Mouse (Mus musculus): ENCODE results near the gene Nol4l. TPM values are rescaled to one million over a fixed set of nuclear protein-coding genes. Genes with fewer than 3 reads are reported as not detected.
A peak's percentile ranks its signal among the peaks of the same experiment; 100 is the strongest.

Nol4l gene
- polyA plus RNA-seq, 1 experiment from 2014 or later: 15.2 TPM

GRCm38 (mm10) chr2:153443434-153444240 lies 86.1 kb downstream of the Nol4l start:
- Histone ChIP-seq H3K4me3 (peak overlapping the region; percentile 71), H3K9ac (peak overlapping the region; percentile 90), H3K27me3 (replicated peaks) (no peaks in the 10 kb centered on the region), H3K36me3 (no peaks in the 10 kb centered on the region), H3K4me2 (peak overlapping the region; percentile 98), H3K9me3 (replicated peaks) (no peaks in the 10 kb centered on the region), H3K27ac (ENCODE audit: poor library complexity, severe bottlenecking) (peak overlapping the region; percentile 87), H3K4me1 (replicated peaks) (peaks cover 53% of the 10 kb centered on the region)
- WGBS: under 1% methylated on average over 57 of the region's 59 CpGs
- peak; percentile 58 for ATAC-seq (ENCODE audit: insufficient number of reproducible peaks, low FRiP score)

GRCm38 (mm10) chr2:153442720-153443119 lies 87.1 kb downstream of the Nol4l start:
- H3K4me2 ChIP-seq: peak overlapping the region; percentile 98
- peaks cover 63% of the 10 kb centered on the region for H3K4me1 ChIP-seq (replicated peaks)
- ATAC-seq (ENCODE audit: insufficient number of reproducible peaks, low FRiP score): no peak
- peak overlapping the region; percentile 90 for H3K9ac ChIP-seq
- no peaks in the 10 kb centered on the region for H3K27me3 ChIP-seq (replicated peaks)
- H3K27ac ChIP-seq (ENCODE audit: poor library complexity, severe bottlenecking): peak overlapping the region; percentile 87
- WGBS: 23% methylated on average over 5 of the region's 5 CpGs
- H3K9me3 ChIP-seq (replicated peaks): no peaks in the 10 kb centered on the region
- peak overlapping the region; percentile 71 for H3K4me3 ChIP-seq
- no peaks in the 10 kb centered on the region for H3K36me3 ChIP-seq

- peak overlapping the region; percentile 21; the same call in 1 of the 2 replicates for H3K9ac ChIP-seq
Measured at GRCm38 (mm10) chr2:153441228-153441627, 88.5 kb downstream of the Nol4l start.

GRCm38 (mm10) chr2:153440755-153441154 lies 89.0 kb downstream of the Nol4l start:
- Histone ChIP-seq H3K27me3 (replicated peaks) (no peaks in the 10 kb centered on the region), H3K4me2 (peak overlapping the region; percentile 98), H3K9ac (peak overlapping the region; percentile 52), H3K4me1 (replicated peaks) (peaks cover 73% of the 10 kb centered on the region), H3K4me3 (no peak overlapping the region), H3K27ac (ENCODE audit: poor library complexity, severe bottlenecking) (peak overlapping the region; percentile 69), H3K9me3 (replicated peaks) (no peaks in the 10 kb centered on the region), H3K36me3 (0 out of 2 replicates have a peak, but pooled peaks cover 3% of the 10 kb centered on the region)
- ATAC-seq (ENCODE audit: insufficient number of reproducible peaks, low FRiP score): no peak
- WGBS: 33% methylated on average over 2 of the region's 2 CpGs

More at GRCm38 (mm10) chr2:153441228-153441627, 88.5 kb downstream of the Nol4l start:
- Histone ChIP-seq H3K4me1 (replicated peaks) (peaks cover 71% of the 10 kb centered on the region), H3K27ac (ENCODE audit: poor library complexity, severe bottlenecking) (peak overlapping the region; percentile 69), H3K27me3 (replicated peaks) (no peaks in the 10 kb centered on the region), H3K36me3 (no peaks in the 10 kb centered on the region), H3K9me3 (replicated peaks) (no peaks in the 10 kb centered on the region), H3K4me3 (peak overlapping the region; percentile 71; the same call in 1 of the 2 replicates), H3K4me2 (peak overlapping the region; percentile 98)
- 22% methylated on average over 3 of the region's 3 CpGs for WGBS
- ATAC-seq (ENCODE audit: insufficient number of reproducible peaks, low FRiP score): no peak

GRCm38 (mm10) chr2:153437306-153437659 lies 92.5 kb downstream of the Nol4l start:
- Histone ChIP-seq H3K9ac (peak overlapping the region; percentile 54; the same call in 1 of the 2 replicates), H3K4me1 (replicated peaks) (peaks cover 96% of the 10 kb centered on the region), H3K27me3 (replicated peaks) (no peaks in the 10 kb centered on the region), H3K27ac (ENCODE audit: poor library complexity, severe bottlenecking) (peak overlapping the region; percentile 96), H3K4me2 (peak overlapping the region; percentile 54), H3K9me3 (replicated peaks) (no peaks in the 10 kb centered on the region), H3K4me3 (peak overlapping the region; percentile 0; the same call in 1 of the 2 replicates), H3K36me3 (peaks cover 26% of the 10 kb centered on the region)
- ATAC-seq (ENCODE audit: insufficient number of reproducible peaks, low FRiP score): no peak
- 14% methylated on average over 2 of the region's 2 CpGs for WGBS

- WGBS: 13% methylated on average over 6 of the region's 6 CpGs
- Histone ChIP-seq H3K36me3 (peaks cover 31% of the 10 kb centered on the region), H3K27ac (ENCODE audit: poor library complexity, severe bottlenecking) (peak overlapping the region; percentile 96), H3K4me2 (peak overlapping the region; percentile 54), H3K27me3 (replicated peaks) (no peaks in the 10 kb centered on the region), H3K4me1 (replicated peaks) (peaks cover 96% of the 10 kb centered on the region), H3K9me3 (replicated peaks) (no peaks in the 10 kb centered on the region), H3K9ac (peak overlapping the region; percentile 54; the same call in 1 of the 2 replicates), H3K4me3 (peak overlapping the region; percentile 0)
- peak; percentile 40 for ATAC-seq (ENCODE audit: insufficient number of reproducible peaks, low FRiP score)
Measured at GRCm38 (mm10) chr2:153436641-153437305, 93.0 kb downstream of the Nol4l start.

- no peaks in the 10 kb centered on the region for H3K27me3 ChIP-seq (replicated peaks)
- H3K4me2 ChIP-seq: no peak overlapping the region
- H3K4me3 ChIP-seq: no peak overlapping the region
- peaks cover 48% of the 10 kb centered on the region for H3K36me3 ChIP-seq
- H3K27ac ChIP-seq (ENCODE audit: poor library complexity, severe bottlenecking): peak overlapping the region; percentile 67
- H3K9me3 ChIP-seq (replicated peaks): no peaks in the 10 kb centered on the region
- peaks cover 94% of the 10 kb centered on the region for H3K4me1 ChIP-seq (replicated peaks)
- no peak for ATAC-seq (ENCODE audit: insufficient number of reproducible peaks, low FRiP score)
- peak overlapping the region; percentile 37; the same call in 1 of the 2 replicates for H3K9ac ChIP-seq
- WGBS: 33% methylated on average over 9 of the region's 9 CpGs
Measured at GRCm38 (mm10) chr2:153434880-153435831, 94.6 kb downstream of the Nol4l start.

GRCm38 (mm10) chr2:153433859-153434258 lies 95.9 kb downstream of the Nol4l start:
- Histone ChIP-seq H3K4me3 (no peak overlapping the region), H3K27me3 (replicated peaks) (no peaks in the 10 kb centered on the region), H3K9ac (0 out of 2 replicates have a peak overlapping the region, but pooled peaks have one; percentile 11), H3K27ac (ENCODE audit: poor library complexity, severe bottlenecking) (peak overlapping the region; percentile 73), H3K9me3 (replicated peaks) (no peaks in the 10 kb centered on the region), H3K36me3 (peaks cover 61% of the 10 kb centered on the region), H3K4me1 (replicated peaks) (peaks cover 96% of the 10 kb centered on the region), H3K4me2 (peak overlapping the region; percentile 2; the same call in 1 of the 2 replicates)
- 42% methylated on average over 3 of the region's 3 CpGs for WGBS
- no peak for ATAC-seq (ENCODE audit: insufficient number of reproducible peaks, low FRiP score)

- Histone ChIP-seq H3K27me3 (replicated peaks) (no peaks in the 10 kb centered on the region), H3K4me3 (no peak overlapping the region), H3K27ac (ENCODE audit: poor library complexity, severe bottlenecking) (peak overlapping the region; percentile 73), H3K4me2 (peak overlapping the region; percentile 14; the same call in 1 of the 2 replicates), H3K9me3 (replicated peaks) (no peaks in the 10 kb centered on the region), H3K36me3 (peaks cover 67% of the 10 kb centered on the region), H3K4me1 (replicated peaks) (peaks cover 96% of the 10 kb centered on the region), H3K9ac (peak overlapping the region; percentile 29; the same call in 1 of the 2 replicates)
- peak; percentile 57 for ATAC-seq (ENCODE audit: insufficient number of reproducible peaks, low FRiP score)
- WGBS: 31% methylated on average over 7 of the region's 7 CpGs
Measured at GRCm38 (mm10) chr2:153432492-153432891, 97.3 kb downstream of the Nol4l start.

- Histone ChIP-seq H3K4me2 (no peak overlapping the region), H3K4me3 (no peak overlapping the region)
- 88% methylated on average over 1 of the region's 1 CpGs for WGBS
Measured at GRCm38 (mm10) chr2:153430571-153430970, 99.2 kb downstream of the Nol4l start.

More at GRCm38 (mm10) chr2:153430571-153430970, 99.2 kb downstream of the Nol4l start:
- Histone ChIP-seq H3K4me1 (replicated peaks) (peaks cover 96% of the 10 kb centered on the region), H3K36me3 (peaks cover 67% of the 10 kb centered on the region), H3K27ac (ENCODE audit: poor library complexity, severe bottlenecking) (no peak overlapping the region), H3K9ac (no peak overlapping the region), H3K27me3 (replicated peaks) (no peaks in the 10 kb centered on the region), H3K9me3 (replicated peaks) (no peaks in the 10 kb centered on the region)
- no peak for ATAC-seq (ENCODE audit: insufficient number of reproducible peaks, low FRiP score)
